In genomic region chr2:29817426-29818232, GRCm38 (mm10) we compare ENCODE assay signal across 8 mouse cellular contexts. TPM values are rescaled to one million over a fixed set of nuclear protein-coding genes. Genes with fewer than 3 reads are reported as not detected.
A peak's percentile ranks its signal among the peaks of the same experiment; 100 is the strongest.
DNase-seq lines count a peak whose midpoint lies in the region; TF ChIP-seq lines count a peak whose summit lies in the region.

No protein-coding gene starts in this region.

- peak; percentile 82 for DNase-seq in adipocyte (ENCODE audit: low spot score)
- DNase-seq in gastrocnemius, adult 8-10 months (ENCODE audit: low spot score in 2 of 2), result peak; percentile 62 to 68
- DNase-seq in hindlimb bud, embryonic 11.5 days (ENCODE audit: extremely low spot score, low read depth, low spot score), result peak; percentile 94
- DNase-seq in left cerebral cortex, adult 8-10 months (ENCODE audit: low spot score in 2 of 2), result peak; percentile 81 to 90
- peak; percentile 90 for DNase-seq in mesoderm, embryonic 11.5 days (ENCODE audit: low read depth, low spot score)
- DNase-seq in right cerebral cortex, postnatal 36 days (ENCODE audit: low spot score in 2 of 2), result peak; percentile 75 to 81
- DNase-seq in urinary bladder, postnatal 4 days (ENCODE audit: low spot score in 2 of 2), result peak; percentile 73 to 81

- no peak overlapping the region for H3K4me3 ChIP-seq in cortical plate, adult 2 months (ENCODE audit: insufficient read depth, low read length)

- TF ChIP-seq CTCF in cortical plate, adult 2 months (IDR thresholded peaks at IDR 0.05; ENCODE audit: extremely low read depth, insufficient read depth, low read length), result peak; percentile 94

- peaks cover 4% of the 10 kb centered on the region for H3K4me1 ChIP-seq in cortical plate, adult 2 months (ENCODE audit: control insufficient read depth, insufficient read depth, low read length)

- TF ChIP-seq POLR2A in cortical plate, adult 2 months (IDR thresholded peaks at IDR 0.05; ENCODE audit: extremely low read depth, insufficient read depth, low read length), result no peak

- H3K27ac ChIP-seq in cortical plate, adult 2 months (ENCODE audit: insufficient read depth, low read length), result no peak overlapping the region

RNA-seq across cellular contexts. Expression of gene Urm1, which starts 2.2 kb away (rescaled TPM):
- polyA plus RNA-seq in cortical plate, adult 2 months (2012; rRNA removed), result 68.6 and 75.0 TPM in 2 replicates
- total RNA-seq in gastrocnemius, adult 8-10 months (2022), result 10 to 100 TPM; 25.7 to 33.0 (median 28.5) TPM
- 10 to 100 TPM; 52.1 to 65.1 (median 59.8) TPM for total RNA-seq in left cerebral cortex, adult 8-10 months (2022)

RNA-seq across cellular contexts. Expression of gene Slc27a4, which starts 15.2 kb away (rescaled TPM):
- polyA plus RNA-seq in cortical plate, adult 2 months (2012; rRNA removed), result 74.2 and 77.1 TPM in 2 replicates
- 1 to 10 TPM; 5.4 to 7.5 (median 6.6) TPM for total RNA-seq in gastrocnemius, adult 8-10 months (2022)
- 10 to 100 TPM; 73.1 to 75.0 (median 74.0) TPM for total RNA-seq in left cerebral cortex, adult 8-10 months (2022)

RNA-seq across cellular contexts. Expression of gene Trub2, which starts 29.3 kb away (rescaled TPM):
- 37.6 and 40.0 TPM in 2 replicates for polyA plus RNA-seq in cortical plate, adult 2 months (2012; rRNA removed)
- total RNA-seq in gastrocnemius, adult 8-10 months (2022), result 10 to 100 TPM; 20.8 to 31.6 (median 26.2) TPM
- 10 to 100 TPM; 45.4 to 53.5 (median 50.2) TPM for total RNA-seq in left cerebral cortex, adult 8-10 months (2022)

RNA-seq across cellular contexts. Expression of gene Coq4, which starts 30.3 kb away (rescaled TPM):
- polyA plus RNA-seq in cortical plate, adult 2 months (2012; rRNA removed), result 39.0 and 42.6 TPM in 2 replicates
- total RNA-seq in gastrocnemius, adult 8-10 months (2022), result 1 to 10 TPM; 6.7 to 8.4 (median 7.5) TPM
- 10 to 100 TPM; 20.1 to 31.2 (median 22.6) TPM for total RNA-seq in left cerebral cortex, adult 8-10 months (2022)

RNA-seq across cellular contexts. Expression of gene Cercam, which starts 51.3 kb away (rescaled TPM):
- 18.4 and 21.0 TPM in 2 replicates for polyA plus RNA-seq in cortical plate, adult 2 months (2012; rRNA removed)
- total RNA-seq in gastrocnemius, adult 8-10 months (2022), result 1 to 10 TPM; 1.4 to 3.6 (median 1.7) TPM
- total RNA-seq in left cerebral cortex, adult 8-10 months (2022), result 10 to 100 TPM in 3 of 4 experiments, 1 to 10 TPM in 1; 7.7 to 11.6 (median 11.0) TPM

Comparison
In these comparisons a context has a peak if more than half of its experiments do, and no peak if none do; other contexts are left out.
1. RNA of gene Slc27a4, which starts 15.2 kb away (total RNA-seq): 73.1 to 75.0 TPM in left cerebral cortex, adult 8-10 months; 5.4 to 7.5 TPM in gastrocnemius, adult 8-10 months; every median in the first group is over 4 times any median in the second.
2. Peak in every context shown above with its lines, with median percentiles within 50 percentile points of each other: DNase-seq.